In the genomic region with DNA sequence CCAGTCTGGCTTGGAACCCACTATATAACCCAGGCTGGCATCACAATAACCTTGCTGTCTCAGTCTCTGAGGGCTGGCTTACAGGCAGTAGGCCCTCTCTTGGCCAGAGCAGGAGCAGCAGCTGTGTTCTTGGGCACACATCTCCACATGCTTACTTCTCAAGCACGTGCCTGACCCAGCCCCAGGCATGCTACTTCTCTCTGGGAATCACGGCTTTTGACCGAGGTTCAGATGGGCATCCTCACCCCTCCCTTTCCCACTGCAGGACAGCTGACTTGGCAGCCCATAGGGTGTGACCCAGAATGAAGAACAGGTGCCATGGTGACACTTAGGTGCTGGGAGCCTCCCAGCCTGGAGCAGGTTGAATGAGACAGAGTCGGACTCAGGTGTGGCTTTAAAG, we compare ENCODE assay signal across 21 mouse cellular contexts. TPM values are rescaled to one million over a fixed set of nuclear protein-coding genes. Genes with fewer than 3 reads are reported as not detected.
DNase-seq lines count a peak whose midpoint lies in the region; ATAC-seq and TF ChIP-seq lines count a peak whose summit lies in the region.
"Had no signal": no experiment of that assay in that cellular context is flagged by ENCODE, and none has a peak within 500 bp of the region (broad histone marks: within the 10 kb centered on the region; RNA-seq: fewer than 3 reads in every experiment).

No protein-coding gene starts in this region.

- H3K4me3 ChIP-seq in kidney, embryonic 16.5 days (ENCODE audit: low read length), result no peak overlapping the region
- H3K4me3 ChIP-seq in midbrain, postnatal 0 days (ENCODE audit: low read depth, low read length), result no peak overlapping the region
- no peak overlapping the region for H3K4me3 ChIP-seq in midbrain, embryonic 14.5 days (replicated peaks; ENCODE audit: low read depth, low read length)
- no peak overlapping the region for H3K4me3 ChIP-seq in kidney, postnatal 0 days (replicated peaks; ENCODE audit: low read depth, low read length)
- H3K4me3 ChIP-seq: embryonic facial prominence, embryonic 12.5 days; heart, embryonic 15.5 days; hindbrain, embryonic 15.5 days; limb, embryonic 15.5 days; neural tube, embryonic 15.5 days had no signal

- no peaks in the 10 kb centered on the region for H3K9me3 ChIP-seq in kidney, embryonic 16.5 days (ENCODE audit: low read length)
- H3K9me3 ChIP-seq in midbrain, postnatal 0 days (ENCODE audit: low read length), result no peaks in the 10 kb centered on the region
- no peaks in the 10 kb centered on the region for H3K9me3 ChIP-seq in midbrain, embryonic 14.5 days (ENCODE audit: control insufficient read depth, low read length)
- H3K9me3 ChIP-seq in kidney, postnatal 0 days (replicated peaks; ENCODE audit: low read length), result no peaks in the 10 kb centered on the region
- H3K9me3 ChIP-seq: embryonic facial prominence, embryonic 12.5 days; heart, embryonic 15.5 days; hindbrain, embryonic 15.5 days; limb, embryonic 15.5 days; neural tube, embryonic 15.5 days had no signal

- 0 out of 2 replicates have a peak, but pooled peaks have one; percentile 9 for TF ChIP-seq CTCF in midbrain, postnatal 0 days (IDR thresholded peaks at IDR 0.05)
- no peak for TF ChIP-seq CTCF in kidney, postnatal 0 days (IDR thresholded peaks at IDR 0.05; ENCODE audit: low read depth)

- no peaks in the 10 kb centered on the region for H3K36me3 ChIP-seq in kidney, embryonic 16.5 days (ENCODE audit: insufficient read depth, low read length)
- H3K36me3 ChIP-seq in midbrain, postnatal 0 days (ENCODE audit: insufficient read depth, low read length), result no peaks in the 10 kb centered on the region
- H3K36me3 ChIP-seq in midbrain, embryonic 14.5 days (ENCODE audit: control insufficient read depth, insufficient read depth, low read length), result no peaks in the 10 kb centered on the region
- H3K36me3 ChIP-seq in kidney, postnatal 0 days (ENCODE audit: insufficient read depth, low read length), result no peaks in the 10 kb centered on the region
- H3K36me3 ChIP-seq: embryonic facial prominence, embryonic 12.5 days; heart, embryonic 15.5 days; hindbrain, embryonic 15.5 days; limb, embryonic 15.5 days; neural tube, embryonic 15.5 days had no signal

- DNase-seq in kidney, adult 11 months, result peak; percentile 60
- no peak for DNase-seq in midbrain, postnatal 0 days (ENCODE audit: low spot score)
- no peak for DNase-seq in midbrain, embryonic 14.5 days
- no peak for DNase-seq in kidney, postnatal 0 days (ENCODE audit: low spot score)
- no peak for DNase-seq in right cerebral cortex, postnatal 10 days (ENCODE audit: low spot score in 2 of 2)
- no peak for DNase-seq in left cerebral cortex, postnatal 4 days
- DNase-seq: adrenal gland, postnatal 14 days; cerebellum, adult 2 months; cerebellum, postnatal 25 days; gastrocnemius, postnatal 36 days; heart, postnatal 36 days; layer of hippocampus, adult 9-11 months; lung, postnatal 4 days had no signal

- intact Hi-C loops in left cerebral cortex, postnatal 4 days (cut with DNase I), result no loop called here

- no peaks in the 10 kb centered on the region for H3K4me1 ChIP-seq in kidney, embryonic 16.5 days (ENCODE audit: insufficient read depth, low read length)
- no peaks in the 10 kb centered on the region for H3K4me1 ChIP-seq in midbrain, postnatal 0 days (ENCODE audit: insufficient read depth, low read length)
- peaks cover 3% of the 10 kb centered on the region; the same call in 1 of the 2 replicates for H3K4me1 ChIP-seq in midbrain, embryonic 14.5 days (ENCODE audit: control insufficient read depth, insufficient read depth, low read length)
- H3K4me1 ChIP-seq in kidney, postnatal 0 days (replicated peaks; ENCODE audit: insufficient read depth, low read length), result no peaks in the 10 kb centered on the region
- H3K4me1 ChIP-seq: heart, embryonic 15.5 days; hindbrain, embryonic 15.5 days; limb, embryonic 15.5 days had no signal

- peaks cover 14% of the 10 kb centered on the region; the same call in 1 of the 2 replicates for H3K27me3 ChIP-seq in kidney, embryonic 16.5 days (ENCODE audit: insufficient read depth, low read length)
- 0 out of 2 replicates have a peak, but pooled peaks cover 4% of the 10 kb centered on the region for H3K27me3 ChIP-seq in midbrain, postnatal 0 days (ENCODE audit: insufficient read depth, low read length)
- no peaks in the 10 kb centered on the region for H3K27me3 ChIP-seq in midbrain, embryonic 14.5 days (ENCODE audit: control insufficient read depth, insufficient read depth, low read length)
- no peaks in the 10 kb centered on the region for H3K27me3 ChIP-seq in kidney, postnatal 0 days (ENCODE audit: insufficient read depth, low read length)
- H3K27me3 ChIP-seq: hindbrain, embryonic 15.5 days; neural tube, embryonic 15.5 days had no signal

- no peak for ATAC-seq in kidney, embryonic 16.5 days (ENCODE audit: low FRiP score, low TSS enrichment)
- ATAC-seq in midbrain, postnatal 0 days (ENCODE audit: low FRiP score), result no peak
- no peak for ATAC-seq in midbrain, embryonic 14.5 days (ENCODE audit: low FRiP score, low TSS enrichment)
- ATAC-seq in kidney, postnatal 0 days (replicated peaks; ENCODE audit: low FRiP score, low read depth), result peak; percentile 68; the same call in 1 of the 2 replicates
- ATAC-seq: intestine, embryonic 16.5 days had no signal

- 34% methylated on average over 4 of the region's 4 CpGs for WGBS in kidney, embryonic 16.5 days
- 63% methylated on average over 4 of the region's 4 CpGs for WGBS in midbrain, postnatal 0 days
- 59% methylated on average over 4 of the region's 4 CpGs for WGBS in midbrain, embryonic 14.5 days
- WGBS in kidney, postnatal 0 days, result 39% methylated on average over 4 of the region's 4 CpGs

- no peak overlapping the region for H3K9ac ChIP-seq in kidney, embryonic 16.5 days (replicated peaks; ENCODE audit: low read length)
- no peak overlapping the region for H3K9ac ChIP-seq in midbrain, postnatal 0 days (replicated peaks; ENCODE audit: low read length, poor library complexity, severe bottlenecking)
- no peak overlapping the region for H3K9ac ChIP-seq in midbrain, embryonic 14.5 days (replicated peaks; ENCODE audit: low read length)
- H3K9ac ChIP-seq in kidney, postnatal 0 days (ENCODE audit: low read depth, low read length), result no peak overlapping the region
- H3K9ac ChIP-seq: embryonic facial prominence, embryonic 12.5 days; heart, embryonic 15.5 days; hindbrain, embryonic 15.5 days; limb, embryonic 15.5 days; neural tube, embryonic 15.5 days had no signal

- H3K4me2 ChIP-seq in kidney, embryonic 16.5 days (replicated peaks; ENCODE audit: low read depth, low read length), result no peak overlapping the region
- no peak overlapping the region for H3K4me2 ChIP-seq in midbrain, postnatal 0 days (ENCODE audit: low read depth, low read length, poor library complexity, severe bottlenecking)
- H3K4me2 ChIP-seq in midbrain, embryonic 14.5 days (ENCODE audit: low read length), result no peak overlapping the region
- no peak overlapping the region for H3K4me2 ChIP-seq in kidney, postnatal 0 days (ENCODE audit: low read length)
- H3K4me2 ChIP-seq: embryonic facial prominence, embryonic 12.5 days; heart, embryonic 15.5 days; hindbrain, embryonic 15.5 days; limb, embryonic 15.5 days; neural tube, embryonic 15.5 days had no signal

- no peak overlapping the region for H3K27ac ChIP-seq in kidney, embryonic 16.5 days (ENCODE audit: low read length)
- no peak overlapping the region for H3K27ac ChIP-seq in midbrain, postnatal 0 days (ENCODE audit: low read depth, low read length)
- H3K27ac ChIP-seq in midbrain, embryonic 14.5 days (replicated peaks; ENCODE audit: low read depth, low read length), result no peak overlapping the region
- no peak overlapping the region for H3K27ac ChIP-seq in kidney, postnatal 0 days
- H3K27ac ChIP-seq: embryonic facial prominence, embryonic 12.5 days; heart, embryonic 15.5 days; hindbrain, embryonic 15.5 days; limb, embryonic 15.5 days; neural tube, embryonic 15.5 days had no signal

RNA-seq across cellular contexts. Expression of gene Dclk3, which starts 52.4 kb away (rescaled TPM):
- 5.4 and 6.0 TPM in 2 replicates for polyA plus RNA-seq in kidney, embryonic 16.5 days (2015; fragmentation: Nextera tagmentation; extraction: Ambion mirVana)
- total RNA-seq in midbrain, postnatal 0 days (2014; rRNA removed), result 10.5 and 10.7 TPM in 2 replicates
- 6.5 and 7.4 TPM in 2 replicates for polyA plus RNA-seq in midbrain, postnatal 0 days (2015; fragmentation: Nextera tagmentation; extraction: Ambion mirVana)
- 3.4 and 4.3 TPM in 2 replicates for polyA plus RNA-seq in midbrain, embryonic 14.5 days (2014; fragmentation: Nextera tagmentation; extraction: Ambion mirVana)
- polyA plus RNA-seq in kidney, postnatal 0 days (2015; fragmentation: Nextera tagmentation; extraction: Ambion mirVana), result 8.6 and 9.0 TPM in 2 replicates
- total RNA-seq in left cerebral cortex, postnatal 4 days (2021), result 10 to 100 TPM; 21.0 to 21.1 TPM
- total RNA-seq: megakaryocyte-erythroid progenitor cell, adult 5-6 weeks had no signal
